Mouse (Mus musculus): Measurements from ENCODE around the gene Kalrn. TPM values are rescaled to one million over a fixed set of nuclear protein-coding genes. Genes with fewer than 3 reads are reported as not detected.

Gene Kalrn
- total RNA-seq, 2 experiments from 2014 or later: 23.0 to 24.1 TPM

GRCm38 (mm10) chr16:34121288-34121687, 452.0 kb downstream of the Kalrn start:
- DNase-seq (ENCODE audit: low spot score in 2 of 2): no peak

DNA sequence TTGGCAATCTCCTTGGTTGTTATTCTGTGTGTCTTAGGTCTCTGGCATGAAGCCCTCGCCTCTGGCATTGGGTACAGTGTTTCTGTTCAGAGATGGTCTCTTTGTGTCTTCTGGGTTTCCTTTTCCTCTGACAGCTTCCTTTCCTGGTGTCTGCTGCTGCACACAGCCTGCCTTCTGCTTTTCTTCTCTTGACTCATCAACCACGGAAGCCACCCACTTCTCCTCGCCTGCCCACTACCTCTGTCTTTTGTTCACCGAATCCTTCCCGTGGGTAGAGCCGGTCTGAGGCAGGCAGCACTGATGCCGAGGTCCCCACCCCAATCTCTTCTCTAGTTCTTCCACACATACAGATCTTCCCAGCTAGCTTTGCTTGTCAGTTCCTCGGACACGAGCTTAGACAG, 452.5 kb downstream of the Kalrn start:
- DNase-seq (ENCODE audit: low spot score in 2 of 2): no peak

GRCm38 (mm10) chr16:34119844-34120243, 453.5 kb downstream of the Kalrn start:
- no peak for DNase-seq (ENCODE audit: low spot score in 2 of 2)

- DNase-seq (ENCODE audit: low spot score in 2 of 2): no peak
These were observed 454.0 kb downstream of the Kalrn start for GRCm38 (mm10) chr16:34119370-34119769.

GRCm38 (mm10) chr16:34114665-34115064, 458.7 kb downstream of the Kalrn start:
- DNase-seq (ENCODE audit: low spot score in 2 of 2): peak in 1 of 2 experiments; percentile 15

- no peak for DNase-seq (ENCODE audit: low spot score in 2 of 2)
These were observed 460.2 kb downstream of the Kalrn start for GRCm38 (mm10) chr16:34113150-34113549.

- DNase-seq (ENCODE audit: low spot score in 2 of 2): no peak
These were observed 460.8 kb downstream of the Kalrn start for GRCm38 (mm10) chr16:34112490-34112889.

GRCm38 (mm10) chr16:34110840-34111625, 462.3 kb downstream of the Kalrn start:
- no peak for DNase-seq (ENCODE audit: low spot score in 2 of 2)

GRCm38 (mm10) chr16:34104427-34104826, 468.9 kb downstream of the Kalrn start:
- DNase-seq (ENCODE audit: low spot score in 2 of 2): no peak

DNA sequence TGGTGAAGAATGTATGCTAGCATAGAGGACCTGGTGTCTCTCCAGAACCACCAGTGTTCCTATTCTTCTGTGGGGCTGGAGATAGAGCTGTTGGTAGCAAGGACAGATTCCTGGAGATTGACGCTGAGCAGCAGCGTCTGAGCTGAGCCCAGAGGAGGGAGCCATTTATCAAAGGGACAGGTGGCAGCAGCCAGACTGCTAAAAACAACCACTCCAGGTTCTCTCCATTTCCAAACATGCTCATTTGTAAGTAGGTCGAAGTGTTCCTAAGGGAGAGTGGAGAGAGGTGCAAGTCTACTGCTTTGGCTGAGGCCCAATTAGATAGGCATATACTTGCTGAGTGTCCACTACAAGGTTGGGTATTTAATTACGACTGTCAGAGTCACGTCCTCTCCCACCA, 470.6 kb downstream of the Kalrn start:
- no peak for DNase-seq (ENCODE audit: low spot score in 2 of 2)

GRCm38 (mm10) chr16:34099795-34100194, 473.5 kb downstream of the Kalrn start:
- DNase-seq (ENCODE audit: low spot score in 2 of 2): no peak

GRCm38 (mm10) chr16:34095548-34096141, 477.7 kb downstream of the Kalrn start:
- peak in 1 of 2 experiments; percentile 47 for DNase-seq (ENCODE audit: low spot score in 2 of 2)

- no peak for DNase-seq (ENCODE audit: low spot score in 2 of 2)
These were observed 478.3 kb downstream of the Kalrn start for GRCm38 (mm10) chr16:34095093-34095465.

- DNase-seq (ENCODE audit: low spot score in 2 of 2): peak in 1 of 2 experiments; percentile 6
These were observed 478.8 kb downstream of the Kalrn start for GRCm38 (mm10) chr16:34094446-34095092.

GRCm38 (mm10) chr16:34093734-34094445, 479.4 kb downstream of the Kalrn start:
- DNase-seq (ENCODE audit: low spot score in 2 of 2): no peak

- no peak for DNase-seq (ENCODE audit: low spot score in 2 of 2)
These were observed 483.7 kb downstream of the Kalrn start for GRCm38 (mm10) chr16:34089528-34090095.

DNA sequence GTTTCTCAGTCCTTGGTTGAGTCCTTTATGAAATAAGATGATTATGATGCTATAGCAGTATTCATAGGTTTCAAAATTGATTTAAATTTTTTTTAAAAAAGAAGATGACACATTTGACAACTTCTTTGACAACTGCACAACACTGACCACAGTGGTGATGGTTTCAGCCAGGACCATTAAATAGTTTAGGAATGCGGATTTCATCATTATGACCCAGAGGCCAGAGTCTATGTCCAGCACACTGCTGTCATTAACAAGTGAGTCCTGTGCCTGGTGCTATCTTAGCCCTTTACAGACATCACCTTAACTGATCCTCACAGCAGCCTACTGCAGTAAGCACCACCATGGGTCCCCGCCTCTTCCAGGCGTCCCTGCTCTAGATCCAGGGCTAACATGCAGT, 484.3 kb downstream of the Kalrn start:
- DNase-seq (ENCODE audit: low spot score in 2 of 2): no peak

GRCm38 (mm10) chr16:34088331-34088730, 485.0 kb downstream of the Kalrn start:
- DNase-seq (ENCODE audit: low spot score in 2 of 2): no peak

DNA sequence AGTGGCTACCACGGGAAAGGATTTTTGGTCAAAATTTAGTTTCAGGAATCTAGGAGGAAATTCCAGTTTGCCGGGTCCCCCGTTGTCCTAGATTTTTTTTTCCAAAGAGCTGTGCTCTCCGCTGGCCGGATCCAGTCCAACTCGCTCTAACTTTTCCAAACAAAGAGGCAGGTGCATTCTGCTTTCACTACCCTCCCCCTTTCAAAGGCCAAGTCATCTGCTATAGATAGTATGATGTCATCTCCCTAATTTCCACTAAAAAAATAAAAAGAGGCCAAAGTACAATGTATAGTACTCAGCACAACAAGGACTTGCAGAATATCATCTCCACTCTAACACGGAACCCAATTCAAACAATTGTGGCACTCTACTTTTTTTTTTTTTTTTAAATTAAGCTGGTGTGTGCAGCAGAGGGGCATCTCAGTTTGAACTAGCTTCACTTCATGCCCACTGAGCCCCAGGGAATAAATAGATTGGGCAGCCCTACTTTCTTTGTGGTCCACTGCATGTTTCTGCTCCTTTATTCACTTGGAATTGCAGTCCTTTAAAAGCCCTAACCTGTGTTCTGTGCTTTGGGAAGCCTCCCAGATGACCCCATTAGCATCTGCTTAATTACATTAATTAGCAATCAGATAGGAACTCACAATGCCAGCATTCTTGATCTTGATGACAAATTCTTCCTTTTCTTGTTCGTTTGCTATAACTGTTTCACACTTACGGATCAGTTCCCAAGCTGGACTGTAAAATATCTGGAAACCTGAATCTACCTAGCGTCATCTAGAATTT, 489.0 kb downstream of the Kalrn start:
- DNase-seq (ENCODE audit: low spot score in 2 of 2): no peak
